Mouse (Mus musculus): Measurements from ENCODE around the gene Pole. TPM values are rescaled to one million over a fixed set of nuclear protein-coding genes. Genes with fewer than 3 reads are reported as not detected.

Gene Pole
- total and polyA plus RNA-seq, 2 experiments from 2014 or later: 3.1 to 10.2 TPM

GRCm38 (mm10) chr5:110274147-110274546 is 12.0 kb upstream of the Pole start:
- Histone ChIP-seq H3K9me3 (ENCODE audit: low read length) (no peaks in the 10 kb centered on the region), H3K27me3 (ENCODE audit: insufficient read depth, low read length) (no peaks in the 10 kb centered on the region), H3K9ac (replicated peaks; ENCODE audit: low read length, poor library complexity, severe bottlenecking) (no peak overlapping the region), H3K4me1 (ENCODE audit: insufficient read depth, low read length) (no peaks in the 10 kb centered on the region), H3K36me3 (ENCODE audit: insufficient read depth, low read length) (no peaks in the 10 kb centered on the region; the same call in 1 of the 2 replicates), H3K4me2 (ENCODE audit: low read depth, low read length, poor library complexity, severe bottlenecking) (no peak overlapping the region), H3K4me3 (ENCODE audit: low read depth, low read length) (no peak overlapping the region), H3K27ac (ENCODE audit: low read depth, low read length) (no peak overlapping the region)
- no peak for ATAC-seq (ENCODE audit: low FRiP score)
- 90% methylated on average over 4 of the region's 4 CpGs for WGBS
- DNase-seq (ENCODE audit: low spot score): no peak
- TF ChIP-seq CTCF (IDR thresholded peaks at IDR 0.05): no peak

- WGBS: 67% methylated on average over 2 of the region's 2 CpGs
- Histone ChIP-seq H3K36me3 (ENCODE audit: insufficient read depth, low read length) (no peaks in the 10 kb centered on the region; the same call in 1 of the 2 replicates), H3K9ac (replicated peaks; ENCODE audit: low read length, poor library complexity, severe bottlenecking) (no peak overlapping the region), H3K4me3 (ENCODE audit: low read depth, low read length) (no peak overlapping the region), H3K27me3 (ENCODE audit: insufficient read depth, low read length) (no peaks in the 10 kb centered on the region), H3K4me1 (ENCODE audit: insufficient read depth, low read length) (no peaks in the 10 kb centered on the region), H3K27ac (ENCODE audit: low read depth, low read length) (no peak overlapping the region), H3K9me3 (ENCODE audit: low read length) (no peaks in the 10 kb centered on the region), H3K4me2 (ENCODE audit: low read depth, low read length, poor library complexity, severe bottlenecking) (no peak overlapping the region)
- DNase-seq (ENCODE audit: low spot score) (no peak), ATAC-seq (ENCODE audit: low FRiP score) (no peak)
- TF ChIP-seq CTCF (IDR thresholded peaks at IDR 0.05): no peak
Measured at GRCm38 (mm10) chr5:110274846-110275245, 11.3 kb upstream of the Pole start.

DNA sequence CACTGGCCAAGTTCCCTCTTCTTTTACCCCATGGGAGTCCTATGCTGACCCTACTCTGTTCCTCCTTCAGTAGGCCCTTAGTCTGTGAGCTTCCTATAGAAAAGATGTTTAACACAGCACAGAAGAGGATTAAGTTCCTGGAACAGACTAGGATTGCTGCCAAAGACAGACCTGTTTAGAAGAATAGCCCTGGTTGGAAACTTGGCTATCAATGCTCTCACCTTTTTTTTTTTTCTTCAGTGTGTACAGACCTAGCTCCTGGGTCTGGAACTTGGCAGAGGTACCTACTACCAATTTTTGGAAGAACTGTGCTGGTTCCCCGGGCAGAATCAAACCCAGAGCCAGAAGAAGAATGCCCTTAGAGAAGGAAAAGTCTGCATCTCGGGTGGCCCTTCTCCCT is 9.7 kb upstream of the Pole start:
- Histone ChIP-seq H3K4me1 (ENCODE audit: insufficient read depth, low read length) (no peaks in the 10 kb centered on the region), H3K9me3 (ENCODE audit: low read length) (no peaks in the 10 kb centered on the region), H3K27ac (ENCODE audit: low read depth, low read length) (no peak overlapping the region), H3K9ac (replicated peaks; ENCODE audit: low read length, poor library complexity, severe bottlenecking) (no peak overlapping the region), H3K27me3 (ENCODE audit: insufficient read depth, low read length) (no peaks in the 10 kb centered on the region), H3K4me2 (ENCODE audit: low read depth, low read length, poor library complexity, severe bottlenecking) (no peak overlapping the region), H3K4me3 (ENCODE audit: low read depth, low read length) (no peak overlapping the region), H3K36me3 (ENCODE audit: insufficient read depth, low read length) (no peaks in the 10 kb centered on the region; the same call in 1 of the 2 replicates)
- no peak for TF ChIP-seq CTCF (IDR thresholded peaks at IDR 0.05)
- WGBS: 61% methylated on average over 2 of the region's 2 CpGs
- DNase-seq (ENCODE audit: low spot score) (no peak), ATAC-seq (ENCODE audit: low FRiP score) (no peak)

DNA sequence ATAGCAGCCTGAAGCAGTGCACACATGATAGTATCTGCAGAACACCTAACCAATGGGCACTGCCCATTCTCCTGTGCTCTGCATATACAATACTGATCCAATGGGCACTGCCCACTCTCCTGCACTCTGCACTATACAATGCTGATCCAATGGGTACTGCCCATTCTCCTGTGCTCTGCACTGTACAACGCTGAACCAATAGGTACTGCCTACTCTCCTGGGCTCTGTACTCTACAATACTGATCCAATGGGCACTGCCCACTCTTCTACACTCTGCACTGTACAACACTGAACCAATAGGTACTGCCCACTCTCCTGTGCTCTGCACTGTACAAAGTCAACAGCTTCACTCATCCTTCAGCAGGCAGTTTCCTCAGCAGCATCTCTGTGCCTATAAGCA is 9.2 kb upstream of the Pole start:
- Histone ChIP-seq H3K9ac (replicated peaks; ENCODE audit: low read length, poor library complexity, severe bottlenecking) (no peak overlapping the region), H3K27ac (ENCODE audit: low read depth, low read length) (no peak overlapping the region), H3K4me3 (ENCODE audit: low read depth, low read length) (no peak overlapping the region), H3K27me3 (ENCODE audit: insufficient read depth, low read length) (no peaks in the 10 kb centered on the region), H3K36me3 (ENCODE audit: insufficient read depth, low read length) (no peaks in the 10 kb centered on the region; the same call in 1 of the 2 replicates), H3K4me2 (ENCODE audit: low read depth, low read length, poor library complexity, severe bottlenecking) (no peak overlapping the region), H3K4me1 (ENCODE audit: insufficient read depth, low read length) (no peaks in the 10 kb centered on the region), H3K9me3 (ENCODE audit: low read length) (no peaks in the 10 kb centered on the region)
- WGBS: 91% methylated on average over 1 of the region's 1 CpGs
- ATAC-seq (ENCODE audit: low FRiP score): no peak
- DNase-seq (ENCODE audit: low spot score): no peak
- no peak for TF ChIP-seq CTCF (IDR thresholded peaks at IDR 0.05)

- Histone ChIP-seq H3K27ac (ENCODE audit: low read depth, low read length) (no peak overlapping the region), H3K4me2 (ENCODE audit: low read depth, low read length, poor library complexity, severe bottlenecking) (no peak overlapping the region), H3K9me3 (ENCODE audit: low read length) (no peaks in the 10 kb centered on the region), H3K9ac (replicated peaks; ENCODE audit: low read length, poor library complexity, severe bottlenecking) (no peak overlapping the region), H3K36me3 (ENCODE audit: insufficient read depth, low read length) (no peaks in the 10 kb centered on the region), H3K4me3 (ENCODE audit: low read depth, low read length) (no peak overlapping the region), H3K4me1 (ENCODE audit: insufficient read depth, low read length) (no peaks in the 10 kb centered on the region), H3K27me3 (ENCODE audit: insufficient read depth, low read length) (0 out of 2 replicates have a peak, but pooled peaks cover 4% of the 10 kb centered on the region)
- WGBS: 78% methylated on average over 2 of the region's 2 CpGs
- no peak for ATAC-seq (ENCODE audit: low FRiP score)
- no peak for DNase-seq (ENCODE audit: low spot score)
- no peak for TF ChIP-seq CTCF (IDR thresholded peaks at IDR 0.05)
Measured at GRCm38 (mm10) chr5:110281984-110282383, 4.1 kb upstream of the Pole start.

DNA sequence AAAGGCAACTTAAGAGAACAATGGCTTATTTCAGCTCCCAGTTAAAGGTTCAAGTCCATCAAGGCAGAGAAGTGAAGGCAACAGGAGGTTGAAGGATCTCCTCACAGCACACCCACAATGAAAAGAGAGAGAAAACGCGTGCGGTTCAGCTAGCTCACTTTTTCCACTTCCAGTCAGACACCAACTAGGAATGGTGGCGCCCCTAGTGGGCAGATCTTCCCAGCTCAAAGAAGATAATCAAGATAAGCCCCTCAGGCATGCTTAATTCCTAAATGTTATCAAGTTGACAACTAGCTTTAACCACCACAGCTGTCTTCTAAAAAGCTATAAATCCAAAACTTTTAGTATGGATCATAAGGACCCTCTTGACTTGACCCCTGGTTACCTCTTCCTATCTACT is 1.6 kb upstream of the Pole start:
- 15% methylated on average over 4 of the region's 4 CpGs for WGBS
- peak; percentile 73 for TF ChIP-seq CTCF (IDR thresholded peaks at IDR 0.05)

More for the DNA sequence above, 1.6 kb upstream of the Pole start:
- H3K27me3 ChIP-seq (ENCODE audit: insufficient read depth, low read length): 0 out of 2 replicates have a peak, but pooled peaks cover 4% of the 10 kb centered on the region
- no peak overlapping the region for H3K4me3 ChIP-seq (ENCODE audit: low read depth, low read length)
- DNase-seq (ENCODE audit: low spot score) (peak; percentile 51), ATAC-seq (ENCODE audit: low FRiP score) (no peak)
- no peak overlapping the region for H3K9ac ChIP-seq (replicated peaks; ENCODE audit: low read length, poor library complexity, severe bottlenecking)
- H3K4me2 ChIP-seq (ENCODE audit: low read depth, low read length, poor library complexity, severe bottlenecking): peak overlapping the region; percentile 91; the same call in 1 of the 2 replicates
- no peaks in the 10 kb centered on the region for H3K4me1 ChIP-seq (ENCODE audit: insufficient read depth, low read length)
- H3K9me3 ChIP-seq (ENCODE audit: low read length): no peaks in the 10 kb centered on the region
- H3K27ac ChIP-seq (ENCODE audit: low read depth, low read length): no peak overlapping the region
- H3K36me3 ChIP-seq (ENCODE audit: insufficient read depth, low read length): no peaks in the 10 kb centered on the region
